Mouse (Mus musculus): ENCODE results near the gene Zfp524. TPM values are rescaled to one million over a fixed set of nuclear protein-coding genes. Genes with fewer than 3 reads are reported as not detected.
"Not testable (repeated sequence)": the region's sequence is repeated elsewhere in the genome, so short reads cannot be mapped to it uniquely, and the experiment has no call there.

Zfp524 gene
- total and polyA plus RNA-seq, 2 experiments from 2014 or later: 11.0 to 12.5 TPM

DNA sequence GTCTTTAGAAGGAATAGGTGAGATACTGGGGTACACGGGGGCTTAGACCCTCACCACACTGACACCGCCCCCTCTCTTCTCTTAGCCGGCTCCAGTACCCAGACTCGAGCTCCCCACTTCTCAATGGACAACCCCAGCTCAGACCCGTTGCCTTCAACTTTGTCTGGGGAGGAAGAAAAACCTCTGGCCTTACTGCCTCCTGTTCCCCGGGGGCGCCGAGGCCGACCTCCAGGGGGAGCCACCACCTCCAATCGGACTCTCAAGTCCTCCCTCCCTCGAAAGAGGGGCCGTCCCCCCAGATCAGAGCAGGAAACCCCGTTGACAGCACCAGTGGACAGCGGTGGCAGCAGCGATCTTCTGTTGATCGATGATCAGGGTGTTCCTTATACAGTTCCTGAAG is 3.1 kb downstream of the Zfp524 start:
- Histone ChIP-seq H3K27me3 (ENCODE audit: control insufficient read depth, insufficient read depth, low read length) (no peaks in the 10 kb centered on the region), H3K9ac (replicated peaks; ENCODE audit: low read depth, low read length) (no peak overlapping the region), H3K36me3 (replicated peaks; ENCODE audit: control insufficient read depth, insufficient read depth, low read length) (peaks cover 10% of the 10 kb centered on the region), H3K4me1 (ENCODE audit: control insufficient read depth, insufficient read depth) (peaks cover 22% of the 10 kb centered on the region), H3K4me2 (ENCODE audit: low read depth, low read length) (no peak overlapping the region), H3K9me3 (replicated peaks; ENCODE audit: control insufficient read depth, low read length) (no peaks in the 10 kb centered on the region), H3K4me3 (ENCODE audit: low read depth, low read length) (no peak overlapping the region), H3K27ac (ENCODE audit: low read depth) (no peak overlapping the region)
- DNase-seq (ENCODE audit: low spot score) (no peak), ATAC-seq (ENCODE audit: insufficient read depth, low read depth) (no peak)
- TF ChIP-seq EP300 (IDR thresholded peaks at IDR 0.05; ENCODE audit: low read depth) (no peak), CTCF (IDR thresholded peaks at IDR 0.05; ENCODE audit: low read depth) (0 out of 2 replicates have a peak, but pooled peaks have one; percentile 6)
- WGBS: 94% methylated on average over 16 of the region's 16 CpGs

DNA sequence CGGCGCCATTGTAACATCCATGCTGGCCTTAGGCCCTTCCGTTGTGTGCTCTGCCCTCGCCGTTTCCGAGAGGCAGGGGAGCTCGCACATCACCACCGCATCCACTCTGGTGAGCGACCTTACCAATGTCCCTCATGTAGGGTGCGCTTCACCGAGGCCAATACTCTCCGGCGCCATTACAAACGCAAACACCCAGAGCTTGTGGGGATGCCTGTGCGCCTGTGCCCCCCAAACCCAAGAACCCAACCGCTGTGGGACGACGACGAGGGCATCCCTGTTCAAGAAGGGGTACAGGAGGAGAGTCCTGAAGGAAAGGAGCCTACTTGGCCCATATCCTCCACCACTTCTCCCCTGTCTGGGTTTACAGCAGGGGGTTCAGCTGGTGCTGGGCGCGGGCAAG is 3.7 kb downstream of the Zfp524 start:
- no peak overlapping the region for H3K4me3 ChIP-seq (ENCODE audit: low read depth, low read length)
- TF ChIP-seq EP300 (IDR thresholded peaks at IDR 0.05; ENCODE audit: low read depth) (no peak), CTCF (IDR thresholded peaks at IDR 0.05; ENCODE audit: low read depth) (no peak)
- peaks cover 22% of the 10 kb centered on the region for H3K4me1 ChIP-seq (ENCODE audit: control insufficient read depth, insufficient read depth)
- H3K27ac ChIP-seq (ENCODE audit: low read depth): no peak overlapping the region
- H3K36me3 ChIP-seq (replicated peaks; ENCODE audit: control insufficient read depth, insufficient read depth, low read length): peaks cover 9% of the 10 kb centered on the region
- 97% methylated on average over 21 of the region's 21 CpGs for WGBS
- no peak overlapping the region for H3K4me2 ChIP-seq (ENCODE audit: low read depth, low read length)
- H3K27me3 ChIP-seq (ENCODE audit: control insufficient read depth, insufficient read depth, low read length): no peaks in the 10 kb centered on the region
- H3K9me3 ChIP-seq (replicated peaks; ENCODE audit: control insufficient read depth, low read length): no peaks in the 10 kb centered on the region
- H3K9ac ChIP-seq (replicated peaks; ENCODE audit: low read depth, low read length): no peak overlapping the region
- DNase-seq (ENCODE audit: low spot score) (no peak), ATAC-seq (ENCODE audit: insufficient read depth, low read depth) (no peak)

GRCm38 (mm10) chr7:5019576-5019975 is 5.4 kb downstream of the Zfp524 start:
- not testable (repeated sequence) for DNase-seq (ENCODE audit: low spot score); ATAC-seq (ENCODE audit: insufficient read depth, low read depth); H3K9me3 ChIP-seq (replicated peaks; ENCODE audit: control insufficient read depth, low read length); H3K27me3 ChIP-seq (ENCODE audit: control insufficient read depth, insufficient read depth, low read length)
- Histone ChIP-seq H3K9ac (replicated peaks; ENCODE audit: low read depth, low read length) (peak overlapping the region; percentile 22; the same call in 1 of the 2 replicates), H3K4me3 (ENCODE audit: low read depth, low read length) (peak overlapping the region; percentile 98), H3K36me3 (replicated peaks; ENCODE audit: control insufficient read depth, insufficient read depth, low read length) (peaks cover 25% of the 10 kb centered on the region), H3K4me1 (ENCODE audit: control insufficient read depth, insufficient read depth) (peaks cover 18% of the 10 kb centered on the region), H3K4me2 (ENCODE audit: low read depth, low read length) (peak overlapping the region; percentile 91), H3K27ac (ENCODE audit: low read depth) (peak overlapping the region; percentile 97)
- 33% methylated on average over 8 of the region's 8 CpGs for WGBS

DNA sequence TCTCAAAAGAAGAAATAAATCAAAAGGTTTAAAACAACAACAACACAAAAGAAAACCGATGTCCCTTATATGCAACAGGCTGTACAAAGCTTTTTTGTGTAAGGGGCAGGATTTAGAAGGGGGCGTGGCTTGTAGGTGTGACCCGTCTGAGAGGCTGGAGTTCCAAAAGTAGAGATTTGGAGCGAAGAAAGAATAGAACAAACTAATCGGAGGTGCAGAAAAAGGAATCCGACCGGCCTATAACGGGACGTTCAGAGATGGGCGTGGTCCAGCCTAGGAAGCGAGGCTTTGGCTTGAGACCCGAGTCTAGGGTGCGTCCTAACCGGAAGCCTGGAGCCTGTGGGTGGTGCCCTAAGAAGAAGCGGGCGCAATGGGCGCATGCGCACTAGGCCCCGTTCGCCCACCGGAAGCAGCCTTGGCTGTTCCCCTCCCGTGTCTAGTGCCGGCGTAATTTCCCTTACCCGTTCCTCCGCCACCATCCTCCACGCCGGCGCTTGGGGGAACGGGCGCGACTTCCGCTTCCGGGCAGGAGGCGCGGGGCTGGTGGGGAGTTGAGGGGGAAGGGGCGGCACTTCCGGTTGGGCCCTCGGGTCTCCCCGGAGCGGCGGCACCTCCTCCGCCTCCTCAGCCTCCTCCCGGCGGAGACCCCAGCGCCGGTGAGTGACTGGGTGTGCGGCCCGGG is 5.9 kb downstream of the Zfp524 start, which contains the start of the genes Zfp865 and Ccdc106:
Gene Zfp865 (plus strand): TSS at position 377 of the 682 bp plus-strand sequence.
Gene Ccdc106 (plus strand): TSS at position 554 of the 682 bp plus-strand sequence.
- ATAC-seq (ENCODE audit: insufficient read depth, low read depth) (peak; percentile 90), DNase-seq (ENCODE audit: low spot score) (peak; percentile 98)
- peak within 1 kb of the TSS; percentile 97 for H3K27ac ChIP-seq (ENCODE audit: low read depth)
- H3K9ac ChIP-seq (replicated peaks; ENCODE audit: low read depth, low read length): peak within 1 kb of the TSS; percentile 97
- H3K4me2 ChIP-seq (ENCODE audit: low read depth, low read length): peak within 1 kb of the TSS; percentile 91
- TF ChIP-seq EP300 (IDR thresholded peaks at IDR 0.05; ENCODE audit: low read depth): peak; percentile 36; the same call in 1 of the 2 replicates
- TF ChIP-seq CTCF (IDR thresholded peaks at IDR 0.05; ENCODE audit: low read depth): no peak
- under 1% methylated on average over 40 of the region's 49 CpGs for WGBS
- no peaks in the 10 kb centered on the region for H3K9me3 ChIP-seq (replicated peaks; ENCODE audit: control insufficient read depth, low read length)
- H3K27me3 ChIP-seq (ENCODE audit: control insufficient read depth, insufficient read depth, low read length): no peaks in the 10 kb centered on the region
- peaks cover 29% of the 10 kb centered on the region for H3K36me3 ChIP-seq (replicated peaks; ENCODE audit: control insufficient read depth, insufficient read depth, low read length)
- peak within 1 kb of the TSS; percentile 98 for H3K4me3 ChIP-seq (ENCODE audit: low read depth, low read length)
- H3K4me1 ChIP-seq (ENCODE audit: control insufficient read depth, insufficient read depth): peaks cover 18% of the 10 kb centered on the region

DNA sequence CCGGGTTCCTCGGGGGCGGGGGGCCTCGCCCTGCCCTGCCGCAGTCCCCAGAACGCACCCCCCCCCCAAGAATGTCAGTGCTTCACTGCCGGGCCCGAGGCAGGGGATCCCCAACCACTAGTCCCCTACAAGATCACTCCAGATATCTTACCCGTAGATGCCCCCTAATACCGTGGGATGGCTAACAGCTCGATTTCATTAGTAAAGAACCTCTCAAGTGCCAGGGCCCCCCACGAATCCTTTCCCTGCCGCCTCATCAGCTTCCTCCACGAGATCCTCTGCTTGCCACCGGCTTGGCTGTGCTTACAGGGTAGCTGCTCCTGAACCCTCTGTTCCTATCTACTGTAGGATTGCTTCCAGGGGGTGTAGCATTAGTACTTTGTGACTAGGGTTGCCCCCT is 6.5 kb downstream of the Zfp524 start:
- ATAC-seq (ENCODE audit: insufficient read depth, low read depth): no peak
- Histone ChIP-seq H3K4me1 (ENCODE audit: control insufficient read depth, insufficient read depth) (peaks cover 18% of the 10 kb centered on the region), H3K4me3 (ENCODE audit: low read depth, low read length) (peak overlapping the region; percentile 98), H3K36me3 (replicated peaks; ENCODE audit: control insufficient read depth, insufficient read depth, low read length) (peaks cover 29% of the 10 kb centered on the region), H3K27ac (ENCODE audit: low read depth) (peak overlapping the region; percentile 97), H3K4me2 (ENCODE audit: low read depth, low read length) (peak overlapping the region; percentile 91), H3K27me3 (ENCODE audit: control insufficient read depth, insufficient read depth, low read length) (no peaks in the 10 kb centered on the region), H3K9me3 (replicated peaks; ENCODE audit: control insufficient read depth, low read length) (no peaks in the 10 kb centered on the region), H3K9ac (replicated peaks; ENCODE audit: low read depth, low read length) (peak overlapping the region; percentile 97)
- TF ChIP-seq CTCF (IDR thresholded peaks at IDR 0.05; ENCODE audit: low read depth): no peak
- TF ChIP-seq EP300 (IDR thresholded peaks at IDR 0.05; ENCODE audit: low read depth): no peak
- 0% methylated on average over 15 of the region's 15 CpGs for WGBS
- no peak for DNase-seq (ENCODE audit: low spot score)
